Mouse (Mus musculus) heart, postnatal 36 days (tissue): ENCODE data around the gene Nudt15. TPM values are rescaled to one million over a fixed set of nuclear protein-coding genes. Genes with fewer than 3 reads are reported as not detected.
A peak's percentile ranks its signal among the peaks of the same experiment; 100 is the strongest.
"Not testable (repeated sequence)": the region's sequence is repeated elsewhere in the genome, so short reads cannot be mapped to it uniquely, and the experiment has no call there.

Experiments used
- DNase-seq, 2 experiments: peaks; one replicate each; pipeline ENCODE4 v3.0.0; 2021 to 2022
- intact Hi-C: fragments of 180-260 bp; cut with DNase I; formaldehyde crosslinking; loops from one replicate; pipeline ENCODE4 v1.15.1; 2025
- total RNA-seq, 2 experiments: library from RNA; stranded (reverse); gene quantifications; 2 replicates each; pipeline ENCODE4 v1.2.3; 2021

The Nudt15 gene
- total RNA-seq, result 1 to 10 TPM; 6.1 to 7.6 TPM

DNA sequence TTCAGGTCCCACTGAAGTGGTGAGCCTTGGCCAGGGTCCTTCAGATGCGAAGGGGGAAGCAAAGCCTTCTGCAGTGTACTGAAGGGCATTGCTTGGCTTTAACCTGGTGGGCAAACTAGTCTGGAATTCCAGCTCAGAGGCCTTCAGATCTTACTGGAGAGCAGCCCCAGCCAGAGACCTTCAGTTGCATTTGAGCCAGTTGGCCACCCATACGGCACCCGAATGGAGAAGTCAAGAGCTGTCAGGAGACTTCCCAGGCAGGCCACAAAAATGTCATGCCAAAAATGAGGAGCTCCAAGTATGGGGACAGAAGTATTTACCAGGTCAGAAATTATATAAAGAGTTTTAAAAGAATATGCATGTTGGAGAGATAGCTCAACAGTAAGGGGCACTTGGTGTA, at the start of gene Nudt15:
Nudt15 (minus strand) TSS at position 192 of the 400 bp plus-strand sequence.
- intact Hi-C loops, result no loop called here
- no peak for DNase-seq

DNA sequence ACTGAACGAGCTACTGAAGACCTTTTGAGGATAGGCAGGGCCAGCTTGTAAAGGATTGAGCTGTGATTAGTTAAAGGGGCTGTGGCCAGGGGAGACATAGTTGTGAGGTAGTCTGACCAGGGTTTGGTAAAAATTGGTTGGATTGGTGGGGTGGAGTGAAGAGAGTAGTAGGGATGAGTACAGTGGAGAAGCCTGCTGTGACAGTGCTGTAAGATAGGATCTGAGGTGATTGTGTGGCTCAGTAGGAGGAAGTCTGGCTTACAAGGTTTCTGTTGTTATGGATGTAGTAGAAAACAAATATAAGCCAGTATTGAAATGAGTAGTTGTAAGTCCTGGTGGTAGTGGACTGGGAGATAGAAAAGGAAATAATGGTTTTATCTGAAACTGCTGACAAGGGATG, 44.1 kb upstream of the Nudt15 start:
- intact Hi-C loops, result no loop called here
- DNase-seq, result no peak

DNA sequence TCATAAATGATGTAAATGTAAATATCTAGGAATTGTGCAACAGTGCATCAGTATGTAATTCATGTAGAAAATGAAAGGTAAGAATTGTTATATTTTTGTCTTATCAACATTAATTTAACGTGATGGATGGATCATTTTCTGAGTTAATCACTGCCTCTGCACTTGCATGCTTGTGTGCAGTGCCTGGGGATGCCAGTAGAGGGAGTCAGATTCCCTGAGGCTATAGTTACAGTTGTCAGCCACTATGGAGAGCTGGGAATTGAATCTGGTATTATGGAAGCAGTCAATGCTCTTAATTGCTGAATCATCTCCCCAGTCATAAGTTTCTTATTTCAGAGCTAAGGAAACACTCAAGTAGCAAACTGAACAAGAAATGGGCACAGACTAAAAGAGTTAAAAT, 40.0 kb upstream of the Nudt15 start:
- no peak for DNase-seq
- intact Hi-C loops, result no loop called here

DNA sequence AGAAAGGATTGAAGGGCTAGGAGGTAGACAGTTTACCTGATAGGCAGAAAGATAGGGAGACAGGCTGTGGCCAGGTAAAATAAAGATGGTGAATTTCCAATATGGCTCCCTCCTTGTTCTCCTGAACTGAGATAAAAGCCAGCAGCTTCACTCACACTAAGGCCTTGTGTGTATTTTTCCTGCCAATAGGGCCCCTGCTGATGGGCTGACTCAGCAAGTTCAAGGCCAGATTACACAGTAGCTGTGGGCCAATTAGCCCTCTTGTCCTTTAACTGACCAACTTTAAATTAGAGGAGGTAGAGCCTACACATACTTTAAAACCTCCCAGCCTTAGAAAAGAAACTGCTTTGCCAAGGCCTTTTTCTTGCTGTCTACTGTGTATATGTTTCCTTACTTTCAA, 28.3 kb upstream of the Nudt15 start:
- intact Hi-C loops, result no loop called here
- DNase-seq, result no peak

DNA sequence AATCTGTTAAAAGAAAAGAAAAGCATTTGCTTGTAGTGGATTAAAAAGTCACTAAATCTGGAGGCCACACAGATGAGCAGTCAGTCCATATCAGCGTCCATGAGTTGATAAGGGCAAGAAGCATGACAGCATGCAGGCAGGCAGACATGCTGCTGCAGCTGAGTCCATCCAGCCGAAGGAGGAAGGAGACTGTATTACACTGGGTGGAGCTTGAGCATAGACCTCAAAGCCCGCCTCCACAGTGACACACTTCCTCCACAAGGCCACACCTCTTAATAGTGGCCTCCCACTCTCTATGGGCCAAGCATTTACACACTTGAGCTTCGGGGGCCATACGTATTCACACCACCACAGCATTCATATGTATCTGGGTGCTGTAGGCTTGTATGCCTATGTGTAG, 26.0 kb upstream of the Nudt15 start:
- intact Hi-C loops, result no loop called here
- no peak for DNase-seq

DNA sequence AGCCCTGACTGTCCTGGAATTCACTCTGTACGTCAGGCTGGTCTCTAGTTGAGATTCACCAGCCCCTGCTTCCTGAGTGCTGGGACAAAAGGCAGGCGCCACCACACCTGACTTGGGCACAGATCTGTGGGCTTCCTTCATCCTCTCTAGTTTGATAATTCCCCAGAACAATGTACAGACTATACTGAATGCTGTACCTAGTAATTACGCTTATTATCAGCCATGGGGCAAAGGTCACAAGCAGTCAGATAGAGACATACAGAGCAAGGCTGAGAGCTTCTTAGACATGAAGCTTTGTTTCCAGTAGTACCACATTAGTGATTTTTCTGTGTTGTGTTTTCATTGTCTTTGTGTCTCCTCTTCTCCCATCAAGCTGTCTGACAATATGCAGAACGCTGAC, 23.1 kb upstream of the Nudt15 start:
- intact Hi-C loops, result no loop called here
- DNase-seq, result no peak

DNA sequence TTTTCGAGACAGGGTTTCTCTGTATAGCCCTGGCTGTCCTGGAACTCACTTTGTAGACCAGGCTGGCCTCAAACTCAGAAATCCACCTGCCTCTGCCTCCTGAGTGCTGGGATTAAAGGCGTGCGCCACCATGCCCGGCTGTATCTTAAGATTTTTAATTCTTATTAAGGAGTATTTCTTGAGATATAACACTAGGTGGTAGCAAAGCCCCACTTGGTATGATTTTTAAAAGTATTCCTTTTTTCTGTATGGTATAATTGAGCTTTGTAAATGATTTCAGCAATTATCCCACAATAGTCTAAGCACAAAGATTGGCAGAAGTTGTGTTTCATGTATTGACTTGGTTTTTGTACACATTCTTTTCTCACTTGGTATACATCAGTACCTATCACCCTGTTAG, 21.8 kb upstream of the Nudt15 start:
- intact Hi-C loops, DNase-seq: not testable (repeated sequence)

DNA sequence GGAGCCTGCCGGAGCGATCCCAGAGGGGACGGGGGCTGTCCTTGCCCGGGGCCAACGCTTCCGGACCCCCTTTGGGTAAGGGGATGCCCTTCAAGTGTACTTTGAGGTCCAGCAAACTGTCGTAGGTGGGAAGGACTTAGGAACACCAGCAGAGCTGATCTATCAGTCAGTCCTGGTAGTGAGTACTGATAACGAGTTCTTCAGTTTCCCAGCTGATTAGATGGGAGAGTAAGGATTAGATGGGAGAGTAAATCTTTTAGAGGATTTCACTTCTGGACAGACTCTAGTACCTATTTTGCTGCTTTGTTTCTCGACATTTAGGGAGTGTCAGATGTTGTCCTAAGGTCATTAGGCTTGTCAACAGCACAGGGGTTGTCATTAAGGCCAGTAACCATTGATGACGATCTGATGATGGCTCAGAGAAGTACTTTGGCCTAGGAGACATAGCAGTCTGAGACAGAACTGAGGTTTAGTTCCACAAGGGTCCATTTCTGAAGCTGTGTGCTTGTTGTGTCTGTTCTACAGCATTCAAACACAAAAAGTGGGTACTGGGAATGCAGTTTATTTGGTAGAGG, 5.2 kb upstream of the Nudt15 start:
- DNase-seq, result no peak
- intact Hi-C loops, result loop anchor here (5.0 kb wide), 1 partner anchor 41 kb away; the partner anchor contains the start of gene Med4

DNA sequence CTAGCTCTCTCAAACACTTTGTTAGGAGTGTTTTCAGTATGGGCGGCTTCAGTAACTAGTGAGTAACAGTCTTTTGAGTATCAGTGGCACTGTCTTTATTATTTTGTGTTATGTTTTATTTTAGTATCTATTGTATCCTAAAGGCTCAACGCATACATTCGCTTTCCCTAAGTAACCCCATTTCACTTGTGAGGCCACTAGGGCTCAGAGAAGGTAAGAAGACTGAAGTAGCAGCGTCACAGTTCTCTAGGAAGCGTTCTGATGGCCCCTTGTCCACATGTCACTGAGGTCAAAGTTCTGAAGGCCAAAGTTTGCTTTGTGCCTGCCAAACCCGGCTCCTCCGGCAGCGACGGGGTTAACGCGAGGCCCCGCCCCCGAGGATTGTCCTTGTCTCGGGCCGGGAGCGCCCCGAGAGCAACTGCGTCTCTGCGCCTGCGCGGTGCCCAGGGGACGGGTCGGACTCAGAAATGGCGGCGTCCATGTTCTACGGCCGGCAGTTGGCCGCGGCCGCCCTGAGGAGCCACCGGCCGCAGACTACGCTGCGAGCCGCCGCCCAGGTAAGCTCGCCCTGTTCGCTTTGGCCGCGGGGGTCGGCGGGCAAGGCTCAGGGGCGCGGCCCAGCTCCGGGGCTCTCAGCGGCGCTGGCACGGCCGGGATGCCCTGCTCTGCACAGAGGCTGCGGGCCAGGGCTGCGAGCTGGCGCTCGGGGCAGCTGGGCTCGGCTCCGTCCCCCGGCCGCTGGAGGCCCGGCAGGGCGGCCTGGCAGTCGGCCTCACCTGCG, 4.5 kb upstream of the Nudt15 start:
- peak; percentile 97 for DNase-seq
- intact Hi-C loops, result loop anchor here (1.0 to 5.0 kb wide), 2 partner anchors 27 to 40 kb away; partner anchors contain the start of genes Med4 and Sucla2

DNA sequence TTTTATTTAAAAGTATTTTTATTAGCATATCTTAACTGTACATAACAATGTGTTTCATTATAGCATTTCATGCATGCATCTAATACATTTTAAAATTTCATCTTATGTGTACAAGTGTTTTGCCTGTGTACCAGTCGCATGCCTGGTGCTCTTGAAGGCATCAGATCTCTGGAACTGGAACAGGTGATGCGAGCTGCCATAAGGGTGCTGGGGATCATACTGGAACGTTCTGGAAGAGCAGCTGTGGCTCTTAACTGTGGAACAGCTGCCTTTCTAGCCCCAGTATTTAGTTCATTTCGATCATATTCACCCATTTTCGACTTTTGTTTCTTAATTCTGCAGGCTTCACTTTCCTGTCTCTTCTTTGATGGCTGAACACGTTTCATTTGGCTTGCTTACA, 3.1 kb upstream of the Nudt15 start:
- DNase-seq, result no peak
- intact Hi-C loops, result loop anchor here (5.0 kb wide), 1 partner anchor 39 kb away; the partner anchor contains the start of gene Med4

DNA sequence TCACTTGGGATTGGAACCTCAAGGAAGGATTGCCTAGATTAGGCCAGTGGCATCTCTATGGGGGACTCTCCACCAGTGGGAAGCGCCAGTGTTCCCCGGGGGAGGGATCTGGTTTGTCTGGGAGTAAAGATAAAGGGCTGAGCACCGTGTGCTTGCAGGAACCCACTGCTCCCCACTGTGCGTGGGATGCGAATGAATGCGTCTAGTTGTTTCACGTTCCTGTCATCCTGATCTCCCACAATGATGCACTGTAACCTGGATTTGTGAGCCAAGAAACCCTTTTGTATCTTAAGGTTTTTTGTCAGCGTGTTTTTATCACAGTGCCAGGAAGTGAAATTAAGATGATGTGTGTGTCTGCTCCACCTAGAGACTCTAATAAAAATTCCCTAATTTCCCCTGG, 2.7 kb upstream of the Nudt15 start:
- no peak for DNase-seq
- intact Hi-C loops, result loop anchor here (5.0 kb wide), 1 partner anchor 38 kb away; the partner anchor contains the start of gene Med4

DNA sequence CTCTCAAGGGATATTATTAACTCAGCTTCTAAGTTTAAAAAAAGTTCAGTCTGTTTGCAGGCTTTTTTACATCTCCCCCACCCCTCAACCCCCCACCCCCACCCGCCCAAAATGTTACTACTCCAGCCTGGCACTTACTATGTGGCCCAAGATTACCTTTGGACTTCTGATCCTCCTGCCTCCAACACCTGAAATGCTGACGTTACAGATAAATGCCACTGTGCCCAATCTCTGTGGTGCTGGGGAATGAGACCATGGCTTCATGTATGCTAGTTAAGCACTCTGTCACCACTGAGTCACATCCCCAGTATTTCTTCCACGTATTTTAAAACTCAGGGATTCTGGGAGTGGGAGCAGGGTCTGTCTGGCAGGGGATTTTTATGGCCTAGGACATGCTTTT, 2.2 kb upstream of the Nudt15 start:
- intact Hi-C loops, result loop anchor here (5.0 kb wide), 1 partner anchor 38 kb away; the partner anchor contains the start of gene Med4
- DNase-seq, result no peak

DNA sequence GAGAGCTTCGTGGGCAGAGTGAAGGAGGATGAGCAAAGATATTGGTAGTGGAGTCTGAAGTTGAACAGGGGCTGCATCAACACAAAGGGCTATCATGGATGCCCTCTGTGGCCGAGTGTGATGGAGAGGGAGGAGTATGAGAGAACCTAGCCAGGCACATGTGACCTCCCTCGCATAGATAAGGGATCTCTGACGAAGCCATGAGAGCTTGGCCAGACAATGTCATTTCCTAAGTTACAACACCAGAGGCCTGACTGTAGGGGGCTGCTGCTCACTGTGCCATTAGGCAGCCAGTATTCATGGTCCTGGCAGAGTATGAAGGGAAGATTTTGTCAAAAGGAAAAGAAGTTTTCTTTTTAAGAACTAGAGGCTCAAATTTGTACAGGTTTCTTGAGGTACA, 1.0 kb downstream of the Nudt15 start:
- intact Hi-C loops, result no loop called here
- DNase-seq, result no peak

DNA sequence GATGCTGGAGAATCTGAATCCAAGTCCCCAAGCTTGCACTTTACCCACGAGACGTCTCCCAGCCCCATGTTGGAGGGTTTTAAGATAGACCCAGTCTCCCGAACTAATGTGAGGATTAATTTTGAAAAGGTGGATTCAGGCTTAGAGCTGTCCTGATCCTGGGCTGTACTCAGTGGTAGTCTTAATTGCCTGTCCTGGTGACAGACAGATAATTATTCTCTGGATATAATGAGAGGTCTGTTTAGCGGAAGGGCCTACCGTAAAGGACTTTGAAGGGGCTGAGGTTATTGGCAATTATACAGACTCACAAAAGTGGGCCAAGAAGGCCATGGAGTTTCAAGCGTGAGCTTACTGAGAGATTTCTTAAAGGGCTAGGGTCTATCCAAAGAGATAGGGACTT, 4.3 kb downstream of the Nudt15 start:
- intact Hi-C loops, result no loop called here
- DNase-seq, result no peak

DNA sequence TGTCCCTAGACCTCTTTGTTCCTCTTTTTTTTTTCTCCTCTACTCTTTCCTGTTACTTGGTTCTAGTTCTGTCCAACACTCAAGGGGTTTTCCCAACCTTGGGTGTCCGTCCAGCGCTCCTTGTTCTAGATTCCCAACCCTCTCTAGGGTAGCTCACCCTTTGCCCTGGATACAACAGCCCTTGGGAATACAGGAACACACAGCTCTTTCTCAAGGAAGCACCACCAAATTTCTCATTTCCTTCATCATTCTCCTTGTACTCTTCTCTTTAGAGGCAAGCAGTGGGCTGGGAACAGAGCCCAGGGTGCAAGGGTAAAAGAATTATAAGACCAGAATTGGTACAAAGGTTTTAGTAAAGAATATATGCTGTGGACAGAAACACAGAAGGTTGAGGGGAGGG, 12.4 kb downstream of the Nudt15 start:
- DNase-seq, result no peak
- intact Hi-C loops, result no loop called here

DNA sequence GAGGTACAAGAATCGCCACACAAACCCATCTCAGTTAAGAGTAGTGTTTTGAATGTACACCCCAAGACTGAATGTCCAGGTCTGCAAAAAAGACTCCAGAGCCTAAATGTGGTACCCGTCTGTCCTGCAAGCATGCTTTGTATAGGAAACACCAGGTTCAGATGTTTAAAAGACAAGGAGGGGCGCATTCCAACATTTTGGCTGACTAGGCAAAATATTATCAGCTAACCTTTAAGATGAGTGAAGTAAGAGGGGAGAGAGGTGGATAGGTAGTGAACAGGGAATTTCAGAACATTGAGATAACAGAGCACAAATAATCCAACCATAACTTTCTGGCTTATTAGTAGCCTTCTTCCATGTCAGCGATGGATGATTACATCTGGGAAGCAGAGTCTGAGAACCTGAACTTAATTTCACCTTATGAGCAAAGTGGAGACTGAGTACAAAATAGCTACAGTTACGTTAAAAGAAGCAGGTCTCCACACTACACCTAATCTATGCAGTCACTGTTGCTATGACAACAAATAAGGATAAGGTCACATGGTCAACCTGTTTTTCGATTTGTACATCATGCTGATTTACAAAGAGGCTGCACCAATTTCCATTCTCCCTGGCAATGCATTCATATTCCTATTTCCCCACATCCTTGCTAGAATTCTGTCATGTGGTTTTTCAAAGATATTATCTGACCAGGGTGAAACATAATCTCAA, 14.1 kb downstream of the Nudt15 start:
- intact Hi-C loops, result no loop called here
- DNase-seq, result no peak

DNA sequence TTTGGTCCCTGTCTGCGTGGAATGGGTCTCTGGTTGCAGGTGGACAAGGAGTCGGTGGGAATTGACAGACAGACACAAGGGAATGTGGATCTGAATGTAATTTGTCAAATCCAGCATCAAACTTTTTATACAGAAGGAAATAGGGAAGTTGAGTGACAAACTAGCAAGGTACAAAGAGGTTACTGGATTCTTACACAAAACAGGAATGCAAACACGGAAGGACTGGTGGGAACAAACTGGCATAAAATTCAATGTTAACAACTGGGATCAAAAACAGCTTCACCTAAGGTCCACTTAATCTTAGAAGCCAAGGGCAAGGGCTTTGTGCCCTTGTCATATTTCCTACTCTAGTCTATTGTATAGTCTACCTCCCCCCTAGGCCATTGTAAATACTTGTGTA, 19.4 kb downstream of the Nudt15 start:
- intact Hi-C loops, result loop anchor here (10.0 kb wide), 1 partner anchor 1176 kb away; no protein-coding TSS in a partner anchor
- DNase-seq, result not testable (repeated sequence)

DNA sequence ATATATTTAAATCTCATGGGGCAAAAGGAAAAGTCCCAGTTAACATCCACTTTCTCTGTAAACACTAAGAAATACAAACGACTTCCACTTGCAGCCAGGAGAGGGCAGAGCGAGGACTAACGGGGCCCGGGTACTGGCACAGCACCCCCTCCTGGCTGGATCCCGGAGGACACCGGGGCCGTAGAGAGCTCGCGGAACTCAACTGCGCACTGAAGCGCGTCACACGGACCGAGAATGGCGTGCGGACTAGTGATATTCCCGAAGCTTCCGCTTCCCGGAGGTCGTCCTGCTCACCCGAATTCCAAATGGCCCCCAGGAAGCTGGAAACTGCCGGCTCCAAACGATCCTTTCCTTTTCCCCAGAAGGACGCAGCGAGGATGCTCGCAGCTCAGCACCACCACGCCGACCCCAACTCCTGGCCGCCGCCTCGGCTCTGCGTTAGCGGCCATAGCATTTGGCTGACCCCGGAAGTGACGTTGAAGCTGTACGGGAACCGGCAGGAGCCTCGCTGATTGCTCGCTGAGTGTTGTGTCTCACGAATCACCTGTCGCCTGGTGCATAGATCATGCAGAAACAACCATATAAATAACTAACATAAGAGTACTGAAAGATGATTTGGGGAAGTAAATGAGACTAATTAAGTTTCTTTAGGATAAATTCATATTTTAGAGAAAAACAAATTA, 23.1 kb downstream of the Nudt15 start, which contains the start of gene Sucla2:
Sucla2 (plus strand) TSS at position 554 of the 683 bp plus-strand sequence.
- intact Hi-C loops, result loop anchor here (1.0 to 10.0 kb wide), 2 partner anchors 27 to 1180 kb away; no protein-coding TSS in a partner anchor
- peak; percentile 95 to 98 for DNase-seq

DNA sequence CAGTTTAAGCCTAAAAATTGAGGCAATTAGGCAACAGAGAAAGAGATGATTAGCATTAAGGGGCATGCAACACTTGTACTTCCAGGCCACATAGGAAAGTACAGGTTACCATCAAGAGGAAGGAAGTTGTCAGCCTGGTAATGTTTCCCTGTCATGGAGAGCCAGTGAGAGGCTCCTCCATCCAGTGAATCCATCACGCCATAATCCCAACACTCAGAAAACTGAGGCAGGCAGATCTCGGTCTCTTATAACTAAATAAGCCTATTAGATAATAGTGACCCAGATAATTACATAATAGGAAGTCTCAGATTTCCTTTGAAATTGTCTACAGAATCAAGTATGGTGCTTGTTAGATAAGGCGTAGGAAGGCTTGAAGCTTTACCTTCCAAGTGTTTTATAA, 23.9 kb downstream of the Nudt15 start:
- intact Hi-C loops, result loop anchor here (10.0 kb wide), 1 partner anchor 1181 kb away; no protein-coding TSS in a partner anchor
- DNase-seq, result no peak

DNA sequence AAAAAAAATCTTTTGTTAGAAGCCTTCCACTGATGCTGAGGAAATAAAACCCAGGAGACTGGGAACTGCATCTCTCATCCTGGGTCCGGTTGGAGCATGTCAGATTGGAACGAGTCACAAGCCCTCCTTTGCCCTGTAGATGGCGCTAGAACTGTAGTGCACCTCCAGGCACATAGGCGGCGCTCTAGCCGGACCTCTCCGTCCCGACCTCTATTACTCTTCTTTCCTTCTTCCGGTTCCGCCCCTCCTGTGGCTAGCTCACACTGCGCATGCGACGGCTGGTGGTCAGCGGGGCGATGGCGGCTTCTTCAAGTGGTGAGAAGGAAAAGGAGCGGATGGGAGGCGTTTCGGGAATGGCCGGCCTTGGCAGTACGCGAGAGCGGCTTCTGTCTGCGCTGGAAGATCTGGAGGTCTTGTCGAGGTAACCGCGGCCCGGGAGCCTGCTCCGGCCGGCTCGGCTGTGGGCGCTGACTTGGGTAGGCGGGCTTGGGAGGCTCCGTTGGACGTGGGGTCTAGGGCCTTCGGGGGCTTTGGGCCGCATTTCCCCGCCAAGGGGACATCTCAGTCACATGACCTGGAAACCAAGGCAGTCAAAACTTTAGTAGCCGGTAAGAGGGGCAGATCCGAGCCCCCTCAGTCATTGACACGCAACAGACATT, 38.1 kb downstream of the Nudt15 start, which contains the start of gene Med4:
Med4 (plus strand) TSS at position 261 of the 659 bp plus-strand sequence.
- DNase-seq, result peak; percentile 97 to 98
- intact Hi-C loops, result loop anchor here (2.0 to 5.0 kb wide), 3 partner anchors 35 to 123 kb away; partner anchors contain the start of gene Itm2b
